Mouse (Mus musculus): ENCODE measurements around the gene Hist2h3b.

Gene Hist2h3b

GRCm38 (mm10) chr3:96293787-96294186, 25.3 kb downstream of the Hist2h3b start, which contains the start of gene Fcgr1:
Gene Fcgr1 (minus strand): TSS chr3:96293969.
- no peak for DNase-seq (ENCODE audit: low read depth, low spot score)

DNA sequence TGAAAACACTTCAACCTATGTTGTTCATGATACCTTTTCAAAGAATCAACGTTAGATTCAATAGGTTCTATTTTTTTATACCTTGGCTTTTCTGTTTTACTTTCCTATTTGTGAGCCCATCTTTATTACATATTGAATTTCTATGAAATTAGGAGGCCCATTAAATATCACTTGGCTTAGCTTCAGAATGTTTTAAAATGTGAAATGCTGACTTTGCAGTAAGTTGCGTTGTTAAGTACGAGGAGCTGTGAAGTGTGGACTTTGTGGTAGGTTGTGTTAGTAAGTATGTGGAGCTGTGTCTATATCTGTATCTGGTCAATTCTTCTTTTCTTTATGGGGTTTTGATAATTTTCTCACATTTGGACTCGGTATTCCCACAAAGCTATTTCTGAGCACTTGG, 29.9 kb downstream of the Hist2h3b start:
- DNase-seq (ENCODE audit: low read depth, low spot score): no peak

GRCm38 (mm10) chr3:96299562-96299961, 31.1 kb downstream of the Hist2h3b start:
- no peak for DNase-seq (ENCODE audit: low read depth, low spot score)

DNA sequence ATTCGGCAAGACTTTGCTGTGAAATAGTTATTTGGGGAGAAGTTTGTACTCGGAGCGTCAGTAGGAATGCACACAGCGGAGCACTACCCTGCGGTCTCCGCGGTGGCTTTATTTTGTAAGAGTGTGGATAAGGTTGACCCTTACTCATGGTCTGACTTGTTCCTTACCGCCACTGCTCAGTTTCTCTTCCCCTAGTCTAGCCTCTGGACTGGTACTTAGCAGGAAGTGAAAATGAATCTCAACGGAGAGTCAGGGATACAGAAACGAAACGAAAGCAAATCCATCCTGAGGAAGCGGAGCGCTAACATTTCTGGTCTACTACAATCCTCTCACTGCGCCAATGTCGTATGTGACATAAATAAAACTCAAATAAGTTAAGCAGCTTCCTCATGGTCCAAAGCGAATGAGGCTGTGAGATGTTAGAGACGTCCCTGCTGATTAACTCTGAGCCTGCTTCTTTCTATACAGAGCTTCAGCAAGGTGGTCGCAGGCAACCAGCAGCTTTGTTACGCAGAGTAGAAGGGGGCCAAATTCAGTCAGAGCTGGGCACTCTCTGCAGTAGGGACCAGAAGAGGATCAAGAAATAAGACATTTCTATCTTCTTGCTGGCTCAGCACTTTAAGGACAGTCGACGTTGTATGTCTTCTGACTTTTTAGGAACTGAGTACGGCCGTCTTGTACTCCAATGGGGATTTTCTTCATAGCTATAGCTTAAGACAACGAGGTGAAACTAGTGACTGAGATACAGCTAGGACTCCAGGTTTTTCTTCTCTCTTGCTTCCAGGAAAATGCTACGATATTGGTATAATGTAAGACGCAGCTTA, 32.5 kb downstream of the Hist2h3b start:
- no peak for DNase-seq (ENCODE audit: low read depth, low spot score)

DNA sequence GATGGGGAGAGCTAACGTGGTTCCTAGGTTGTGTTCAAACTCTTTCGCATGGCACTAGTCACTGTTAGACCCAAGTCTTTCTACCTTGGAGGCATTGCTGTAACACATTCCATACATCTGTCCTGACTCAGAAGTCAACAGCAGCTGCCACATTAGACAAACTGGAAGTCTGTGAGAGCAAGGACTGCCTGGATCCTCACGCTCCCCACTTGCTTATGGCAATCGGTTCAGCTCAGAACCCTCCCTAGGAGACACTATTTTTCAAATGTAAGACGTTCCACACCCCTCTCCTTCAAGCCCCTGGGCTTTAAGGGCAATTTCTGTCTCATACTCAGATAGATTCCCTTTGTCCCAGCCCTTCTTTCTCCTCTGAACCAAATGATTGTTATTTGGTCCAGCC, 33.6 kb downstream of the Hist2h3b start:
- no peak for DNase-seq (ENCODE audit: low read depth, low spot score)

DNA sequence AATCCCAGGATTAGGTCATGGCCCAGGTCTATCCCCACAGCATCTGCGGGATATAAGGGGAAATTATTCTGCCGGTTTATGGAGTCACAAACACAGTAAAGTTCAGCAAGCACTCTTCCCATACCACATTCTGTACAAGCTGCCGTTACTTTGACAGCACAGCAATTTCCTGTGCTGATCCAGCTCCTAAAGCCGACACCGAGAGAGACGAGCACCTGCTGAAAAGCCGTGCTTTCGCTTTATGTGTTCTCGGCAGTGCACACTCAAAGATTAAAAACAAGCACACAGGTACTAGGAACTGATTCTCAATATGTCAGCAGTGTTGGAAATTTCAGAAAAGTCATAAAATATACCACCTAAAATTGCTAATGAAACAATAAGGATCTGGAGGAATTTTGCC, 38.1 kb downstream of the Hist2h3b start:
- DNase-seq (ENCODE audit: low read depth, low spot score): no peak

DNA sequence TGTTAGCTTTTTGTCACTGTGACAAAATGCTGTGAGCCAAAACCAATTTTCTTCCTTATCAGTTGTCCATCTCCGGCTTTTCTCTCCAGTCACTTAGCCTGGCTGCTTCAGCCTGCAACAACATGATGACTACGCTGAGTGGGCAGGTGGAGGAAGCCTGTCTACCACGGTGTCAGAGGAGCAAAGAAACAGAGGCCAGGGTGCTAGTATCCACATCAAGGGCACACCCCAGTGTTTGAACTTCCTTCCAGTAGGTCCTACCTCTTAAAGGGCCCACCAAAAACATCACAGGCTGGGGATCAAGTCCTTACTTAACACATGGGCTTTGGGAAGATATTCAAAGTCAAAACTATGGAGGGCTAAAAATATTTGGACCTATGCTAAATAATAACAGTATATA, 41.0 kb downstream of the Hist2h3b start:
- no peak for DNase-seq (ENCODE audit: low read depth, low spot score)

GRCm38 (mm10) chr3:96312341-96313098, 44.1 kb downstream of the Hist2h3b start:
- peak; percentile 85 for DNase-seq (ENCODE audit: low read depth, low spot score)
